Mouse (Mus musculus): ENCODE measurements around the gene Adamtsl4.

GRCm38 (mm10) chr3:95709044-95709443, 21.3 kb upstream of the Adamtsl4 start:
- no peak for TF ChIP-seq CTCF (IDR thresholded peaks at IDR 0.05; ENCODE audit: insufficient read depth, low read length)
- no peak for TF ChIP-seq POLR2A (IDR thresholded peaks at IDR 0.05; ENCODE audit: borderline replicate concordance, extremely low read depth, low read depth, low read length)
